Mouse (Mus musculus) left cerebral cortex, adult 9 months (tissue): Measurements from ENCODE around the gene Padi6.
A peak's percentile ranks its signal among the peaks of the same experiment; 100 is the strongest.

ENCODE experiments used
- DNase-seq, 2 experiments: peaks; one replicate each; pipeline ENCODE4 v3.0.0; 2022; ENCODE audit warnings: low spot score in 2 of 2

Padi6 gene

GRCm38 (mm10) chr4:140708297-140708927 is 34.0 kb downstream of the Padi6 start:
- DNase-seq: no peak

GRCm38 (mm10) chr4:140707615-140708014 is 34.8 kb downstream of the Padi6 start:
- DNase-seq: no peak

- no peak for DNase-seq
Measured at GRCm38 (mm10) chr4:140704166-140704565, 38.3 kb downstream of the Padi6 start.

GRCm38 (mm10) chr4:140703636-140704035 is 38.8 kb downstream of the Padi6 start:
- DNase-seq: no peak

- DNase-seq: peak in 1 of 2 experiments; percentile 59
Measured at GRCm38 (mm10) chr4:140702611-140703327, 39.7 kb downstream of the Padi6 start.

GRCm38 (mm10) chr4:140701716-140702561 is 40.5 kb downstream of the Padi6 start:
- no peak for DNase-seq

- peak in 1 of 2 experiments; percentile 75 for DNase-seq
Measured at GRCm38 (mm10) chr4:140701049-140701715, 41.3 kb downstream of the Padi6 start.

- DNase-seq: no peak
Measured at GRCm38 (mm10) chr4:140700269-140701018, 42.0 kb downstream of the Padi6 start, which contains the start of gene Rcc2. Gene Rcc2 (plus strand): TSS chr4:140700541.

GRCm38 (mm10) chr4:140699441-140700127 is 42.9 kb downstream of the Padi6 start:
- peak; percentile 78 to 80 for DNase-seq

GRCm38 (mm10) chr4:140695675-140696585 is 46.5 kb downstream of the Padi6 start:
- no peak for DNase-seq

- no peak for DNase-seq
Measured at GRCm38 (mm10) chr4:140695146-140695545, 47.3 kb downstream of the Padi6 start.

GRCm38 (mm10) chr4:140694551-140695060 is 47.8 kb downstream of the Padi6 start:
- no peak for DNase-seq

GRCm38 (mm10) chr4:140693513-140693912 is 48.9 kb downstream of the Padi6 start:
- no peak for DNase-seq

GRCm38 (mm10) chr4:140691481-140691880 is 51.0 kb downstream of the Padi6 start:
- DNase-seq: no peak

GRCm38 (mm10) chr4:140689873-140690655 is 52.4 kb downstream of the Padi6 start:
- DNase-seq: no peak

- no peak for DNase-seq
Measured at GRCm38 (mm10) chr4:140688826-140689425, 53.5 kb downstream of the Padi6 start.

GRCm38 (mm10) chr4:140688044-140688825 is 54.2 kb downstream of the Padi6 start:
- DNase-seq: no peak
